Comparison of ENCODE assay signal across 41 mouse cellular contexts in genomic region chr1:31222564-31222963, GRCm38 (mm10). TPM values are rescaled to one million over a fixed set of nuclear protein-coding genes. Genes with fewer than 3 reads are reported as not detected.
DNase-seq lines count a peak whose midpoint lies in the region; TF ChIP-seq lines count a peak whose summit lies in the region.
"Had no signal": no experiment of that assay in that cellular context is flagged by ENCODE, and none has a peak within 500 bp of the region (broad histone marks: within the 10 kb centered on the region; RNA-seq: fewer than 3 reads in every experiment).

TSS of gene 4931428L18Rik (minus strand) at chr1:31222684.
TSS of gene Pih1d3 (plus strand) at chr1:31222838.

- peak within 1 kb of the TSS; percentile 21; the same call in 1 of the 2 replicates for H3K4me3 ChIP-seq in ES-Bruce4 (ENCODE audit: low read depth, low read length)
- H3K4me3 ChIP-seq: forebrain, embryonic 13.5 days; limb, embryonic 12.5 days; liver, embryonic 15.5 days; megakaryocyte, embryonic 14.5 days; midbrain, embryonic 12.5 days; myocyte; neural tube, embryonic 13.5 days had no signal

- intact Hi-C loops in heart, postnatal 25 days (cut with DNase I), result no loop called here

- no peaks in the 10 kb centered on the region for H3K27me3 ChIP-seq in ES-Bruce4 (ENCODE audit: control insufficient read depth, insufficient read depth, low read length, poor library complexity, severe bottlenecking)
- H3K27me3 ChIP-seq: limb, embryonic 12.5 days; liver, embryonic 15.5 days; megakaryocyte, embryonic 14.5 days; midbrain, embryonic 12.5 days had no signal

- TF ChIP-seq EP300 in ES-Bruce4 (IDR thresholded peaks at IDR 0.05; ENCODE audit: insufficient read depth, low read depth, low read length), result no peak

- no peaks in the 10 kb centered on the region for H3K36me3 ChIP-seq in ES-Bruce4 (ENCODE audit: control insufficient read depth, insufficient read depth, low read length, poor library complexity, severe bottlenecking)
- H3K36me3 ChIP-seq: G1E; limb, embryonic 12.5 days; liver, embryonic 15.5 days; midbrain, embryonic 12.5 days; neural tube, embryonic 13.5 days had no signal

- no peaks in the 10 kb centered on the region for H3K9me3 ChIP-seq in ES-Bruce4 (replicated peaks; ENCODE audit: control insufficient read depth, insufficient read depth, low read length, poor library complexity, severe bottlenecking)
- H3K9me3 ChIP-seq: forebrain, embryonic 13.5 days; G1E; limb, embryonic 12.5 days; liver, embryonic 15.5 days; midbrain, embryonic 12.5 days; neural tube, embryonic 13.5 days had no signal

- no peak within 1 kb of the TSS for H3K9ac ChIP-seq in ES-Bruce4 (ENCODE audit: low read depth, poor library complexity, severe bottlenecking)
- H3K9ac ChIP-seq: forebrain, embryonic 13.5 days; hindbrain, embryonic 14.5 days; limb, embryonic 12.5 days; liver, embryonic 15.5 days; lung, embryonic 14.5 days; midbrain, embryonic 12.5 days; neural tube, embryonic 13.5 days had no signal

- no peak for TF ChIP-seq POLR2A in ES-Bruce4 (IDR thresholded peaks at IDR 0.05; ENCODE audit: insufficient read depth, low read length)

- H3K27ac ChIP-seq in ES-Bruce4 (ENCODE audit: insufficient read depth, low read length), result no peak within 1 kb of the TSS
- H3K27ac ChIP-seq: forebrain, embryonic 13.5 days; hindbrain, embryonic 14.5 days; limb, embryonic 12.5 days; liver, embryonic 15.5 days; midbrain, embryonic 12.5 days; neural tube, embryonic 13.5 days had no signal

- peak; percentile 16 for DNase-seq in thymus, postnatal 14 days
- DNase-seq in thymus, postnatal 10 days (ENCODE audit: low spot score in 2 of 2), result no peak
- DNase-seq in ZHBTc4 (ENCODE audit: low read depth, low spot score), result peak; percentile 9
- DNase-seq in testis, postnatal 14 days (ENCODE audit: low spot score), result peak; percentile 46
- no peak for DNase-seq in heart, postnatal 25 days (ENCODE audit: low spot score)
- DNase-seq in B cell, adult 2 months, result no peak
- no peak for DNase-seq in right cerebral cortex, adult 2 months (ENCODE audit: low spot score in 2 of 2)
- DNase-seq: adrenal gland, adult 8-10 months; cerebellum, adult 2 months; cerebellum, postnatal 25 days; gastrocnemius, postnatal 25 days; heart, adult 18-20 months; heart, postnatal 4 days; kidney, postnatal 14 days; lung, embryonic 14.5 days had no signal

- no peaks in the 10 kb centered on the region for H3K4me1 ChIP-seq in ES-Bruce4 (ENCODE audit: control insufficient read depth, insufficient read depth, low read length)
- H3K4me1 ChIP-seq: forebrain, embryonic 13.5 days; limb, embryonic 12.5 days; liver, embryonic 15.5 days; megakaryocyte, embryonic 14.5 days; midbrain, embryonic 12.5 days; neural tube, embryonic 13.5 days had no signal

- TF ChIP-seq CTCF in ES-Bruce4 (IDR thresholded peaks at IDR 0.05; ENCODE audit: low read depth, low read length), result no peak

RNA-seq across cellular contexts. Expression of gene 4931428L18Rik, which starts in this region (rescaled TPM):
- polyA plus RNA-seq in ES-Bruce4 (2011; ENCODE audit: insufficient read depth, insufficient read length, low read depth, missing spikeins), result 0.76 and 1.0 TPM in 2 replicates
- not detected for total RNA-seq in heart, postnatal 25 days (2021)
- total RNA-seq: adrenal gland, adult 8-10 months; adrenal gland, postnatal 4 days; gastrocnemius, adult 18-20 months; gastrocnemius, postnatal 25 days; heart, adult 18-20 months; heart, postnatal 4 days; layer of hippocampus, adult 18-20 months; layer of hippocampus, postnatal 10 days; left cerebral cortex, adult 18-20 months; left cerebral cortex, postnatal 25 days; midbrain, postnatal 0 days had no signal
- polyA plus RNA-seq: activated CD4-positive, CD25-positive, alpha-beta regulatory T cell, adult 4 months; cerebellum, adult 2 months; embryonic facial prominence, embryonic 11.5 days; forebrain, embryonic 13.5 days; G1E; heart, embryonic 11.5 days; heart, embryonic 16.5 days; hindbrain, embryonic 14.5 days; kidney, embryonic 14.5 days; limb, embryonic 12.5 days; liver, embryonic 15.5 days; lung, embryonic 14.5 days; midbrain, embryonic 12.5 days; midbrain, postnatal 0 days; neural tube, embryonic 13.5 days; stomach, embryonic 14.5 days had no signal

RNA-seq across cellular contexts. Expression of gene Pih1d3, which starts in this region (rescaled TPM):
- polyA plus RNA-seq in ES-Bruce4 (2011; ENCODE audit: insufficient read depth, insufficient read length, low read depth, missing spikeins), result not detected in 2 replicates
- not detected for total RNA-seq in heart, postnatal 25 days (2021)
- total RNA-seq: adrenal gland, adult 8-10 months; adrenal gland, postnatal 4 days; gastrocnemius, adult 18-20 months; gastrocnemius, postnatal 25 days; heart, adult 18-20 months; heart, postnatal 4 days; layer of hippocampus, adult 18-20 months; layer of hippocampus, postnatal 10 days; left cerebral cortex, adult 18-20 months; left cerebral cortex, postnatal 25 days; liver, adult 2 months; midbrain, postnatal 0 days had no signal
- polyA plus RNA-seq: activated CD4-positive, CD25-positive, alpha-beta regulatory T cell, adult 4 months; cerebellum, adult 2 months; embryonic facial prominence, embryonic 11.5 days; forebrain, embryonic 13.5 days; G1E; heart, embryonic 11.5 days; heart, embryonic 16.5 days; hindbrain, embryonic 14.5 days; intestine, postnatal 0 days; kidney, embryonic 14.5 days; limb, embryonic 12.5 days; liver, adult 2 months; liver, embryonic 15.5 days; lung, embryonic 14.5 days; midbrain, embryonic 12.5 days; midbrain, postnatal 0 days; myocyte; neural tube, embryonic 13.5 days; stomach, embryonic 14.5 days; urinary bladder, adult 2 months had no signal

Comparison
In these comparisons a context has a peak if more than half of its experiments do, and no peak if none do; other contexts are left out.
1. DNase-seq: peak in thymus, postnatal 14 days (single experiment), ZHBTc4 (single experiment) and testis, postnatal 14 days (single experiment); none in thymus, postnatal 10 days (0 of 2), heart, postnatal 25 days (single experiment), B cell, adult 2 months (0 of 2) and right cerebral cortex, adult 2 months (0 of 2).